Mouse (Mus musculus): Measurements from ENCODE around the gene 1700029P11Rik.

Gene 1700029P11Rik

DNA sequence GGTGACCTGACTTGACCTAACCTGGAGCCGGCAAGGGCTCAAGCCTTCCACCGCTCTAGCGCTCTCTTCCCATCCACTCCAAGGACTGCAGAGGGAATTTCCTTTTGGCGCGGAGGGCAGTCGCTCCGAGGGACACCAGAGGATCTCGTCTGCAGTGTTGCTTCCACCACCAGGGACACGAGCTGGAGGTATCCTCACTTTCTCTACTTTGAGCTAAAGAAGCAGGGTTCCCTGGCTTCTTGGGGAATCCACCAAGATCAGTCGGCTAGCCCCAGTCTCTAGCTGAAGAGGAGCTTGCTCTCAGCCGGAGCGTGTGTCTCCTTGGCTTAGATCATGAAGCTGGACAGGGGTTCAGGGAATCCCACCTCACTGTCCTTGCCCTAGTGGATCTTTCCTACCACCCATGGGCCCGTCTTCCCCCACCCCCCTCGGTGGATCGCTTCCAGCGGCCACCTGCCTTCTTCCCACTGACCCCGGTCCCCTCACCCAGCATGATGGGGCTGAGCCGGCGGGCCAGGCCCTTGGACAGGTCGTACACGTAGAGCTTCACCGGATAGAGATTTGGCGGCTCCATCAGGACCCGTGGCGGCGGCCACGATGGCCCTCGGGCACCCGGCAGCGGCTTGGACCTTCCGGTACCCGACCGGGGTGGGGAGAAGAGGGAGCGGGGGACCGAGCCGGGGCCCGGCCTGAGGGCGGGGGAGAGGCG is 35.2 kb downstream of the 1700029P11Rik start:
- DNase-seq: peak; percentile 48 to 64

DNA sequence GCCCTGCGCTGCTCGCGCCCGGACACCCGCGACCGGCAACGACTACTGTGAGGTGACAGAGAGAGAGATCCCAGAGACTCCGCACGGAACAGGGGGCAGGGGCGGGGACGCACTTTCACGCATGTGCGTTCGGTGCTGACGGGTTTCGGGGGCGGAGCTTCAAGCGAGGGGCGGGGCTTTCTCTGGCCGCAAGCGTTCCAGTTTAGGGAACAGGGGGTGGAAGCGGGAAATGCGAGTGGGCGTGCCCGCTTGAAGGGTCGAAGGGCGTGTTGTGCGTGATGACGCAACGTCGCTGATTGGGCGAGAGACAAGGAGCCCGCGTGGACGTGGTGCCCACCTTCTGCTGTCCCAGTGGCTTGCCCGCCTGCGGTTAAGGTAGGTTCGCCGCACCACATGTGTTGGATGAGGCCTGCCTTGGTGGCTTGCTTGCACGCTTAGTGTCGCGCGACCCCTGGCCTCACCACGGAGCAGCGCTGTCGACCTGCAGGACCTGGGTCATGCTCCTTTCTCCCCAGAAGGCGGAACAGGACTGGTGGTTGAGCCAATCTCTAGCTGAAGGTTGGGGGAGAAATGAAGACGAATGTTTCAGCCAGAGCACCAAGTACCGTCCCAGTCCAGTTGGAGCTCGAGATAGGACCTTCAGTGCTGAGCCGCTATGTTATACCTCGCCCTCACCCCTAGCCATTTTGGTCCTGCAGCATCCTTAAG is 35.9 kb downstream of the 1700029P11Rik start:
- DNase-seq: peak; percentile 100

DNA sequence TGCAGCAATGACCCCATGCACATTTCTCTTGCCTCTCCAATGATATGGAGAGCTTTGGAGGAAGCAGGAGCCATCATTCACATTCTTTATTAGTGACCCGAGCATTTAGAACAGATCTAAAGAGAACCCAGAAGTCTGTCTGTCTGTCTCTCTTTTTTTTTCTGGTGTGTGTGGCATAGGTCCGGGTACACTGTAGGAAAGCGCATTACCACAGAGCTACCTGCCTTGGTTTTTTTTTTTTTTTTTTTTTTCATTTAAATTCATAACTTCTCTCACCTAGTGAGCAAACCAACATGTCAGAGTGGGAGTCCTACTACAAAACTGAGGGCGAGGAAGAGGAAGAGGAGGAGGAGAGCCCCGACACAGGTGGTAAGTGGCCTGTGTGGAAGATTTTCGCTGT is 36.5 kb downstream of the 1700029P11Rik start:
- no peak for DNase-seq

DNA sequence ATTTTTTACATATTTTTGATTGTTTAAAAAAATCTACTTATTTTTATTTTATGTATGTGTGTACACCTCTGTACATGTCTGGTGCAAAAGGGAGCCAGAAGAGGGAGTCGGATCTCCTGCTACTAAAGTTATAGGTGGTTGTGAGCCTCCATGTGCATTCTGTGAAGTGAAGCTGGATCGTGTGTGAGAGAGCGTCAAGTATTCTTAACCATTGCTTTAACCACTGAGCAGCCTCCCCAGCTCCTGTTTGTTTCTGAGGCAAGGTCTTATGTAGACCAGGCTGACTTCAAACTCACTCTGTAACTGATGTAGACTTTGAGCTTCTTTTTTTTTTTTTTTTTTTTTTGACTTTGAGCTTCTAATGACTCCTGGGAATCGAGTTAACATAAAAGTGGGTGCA is 37.1 kb downstream of the 1700029P11Rik start:
- no peak for DNase-seq

DNA sequence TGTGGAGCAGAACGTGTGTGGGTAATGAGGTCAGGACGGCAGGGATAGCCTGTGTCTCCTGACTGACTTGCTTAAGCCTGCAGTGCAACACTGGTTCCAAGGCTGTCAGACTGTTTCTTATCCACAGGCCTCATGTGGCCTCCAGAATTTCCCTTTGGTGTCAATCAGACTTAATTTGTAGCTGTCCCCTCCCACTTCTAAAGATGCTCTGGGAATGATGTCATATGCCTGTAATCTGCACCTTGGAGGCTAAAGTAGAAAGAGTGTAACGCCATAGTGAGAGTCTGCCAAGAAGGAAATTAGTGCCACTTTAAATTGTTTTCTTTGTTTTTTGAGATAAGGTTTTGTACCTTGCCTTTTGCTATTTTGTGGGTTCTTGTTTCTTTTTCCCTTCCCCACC is 38.9 kb downstream of the 1700029P11Rik start:
- no peak for DNase-seq

DNA sequence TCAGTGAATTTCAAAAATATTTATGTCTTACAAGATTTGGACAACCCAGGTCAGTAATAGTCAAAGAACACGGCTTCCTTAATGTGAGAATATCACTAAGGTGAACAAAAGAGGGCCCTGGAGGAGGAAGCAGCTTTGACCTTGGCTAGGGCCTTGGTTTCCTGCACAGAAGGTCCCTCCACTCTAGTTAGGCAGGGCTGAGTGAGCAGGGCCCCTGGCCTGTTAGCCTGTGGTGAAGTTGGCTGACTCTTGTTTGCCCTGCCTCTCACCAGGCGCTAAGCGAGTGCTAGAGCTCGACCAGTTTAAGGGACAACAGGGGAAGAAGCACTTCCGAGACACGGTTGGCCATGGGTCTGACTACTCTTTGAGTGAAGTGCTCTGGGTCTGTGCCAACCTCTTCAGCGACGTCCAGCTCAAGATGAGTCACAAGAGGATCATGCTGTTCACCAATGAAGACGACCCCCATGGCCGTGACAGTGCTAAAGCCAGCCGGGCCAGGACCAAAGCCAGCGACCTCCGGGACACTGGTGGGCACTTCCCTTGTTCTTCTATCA is 42.3 kb downstream of the 1700029P11Rik start:
- no peak for DNase-seq

DNA sequence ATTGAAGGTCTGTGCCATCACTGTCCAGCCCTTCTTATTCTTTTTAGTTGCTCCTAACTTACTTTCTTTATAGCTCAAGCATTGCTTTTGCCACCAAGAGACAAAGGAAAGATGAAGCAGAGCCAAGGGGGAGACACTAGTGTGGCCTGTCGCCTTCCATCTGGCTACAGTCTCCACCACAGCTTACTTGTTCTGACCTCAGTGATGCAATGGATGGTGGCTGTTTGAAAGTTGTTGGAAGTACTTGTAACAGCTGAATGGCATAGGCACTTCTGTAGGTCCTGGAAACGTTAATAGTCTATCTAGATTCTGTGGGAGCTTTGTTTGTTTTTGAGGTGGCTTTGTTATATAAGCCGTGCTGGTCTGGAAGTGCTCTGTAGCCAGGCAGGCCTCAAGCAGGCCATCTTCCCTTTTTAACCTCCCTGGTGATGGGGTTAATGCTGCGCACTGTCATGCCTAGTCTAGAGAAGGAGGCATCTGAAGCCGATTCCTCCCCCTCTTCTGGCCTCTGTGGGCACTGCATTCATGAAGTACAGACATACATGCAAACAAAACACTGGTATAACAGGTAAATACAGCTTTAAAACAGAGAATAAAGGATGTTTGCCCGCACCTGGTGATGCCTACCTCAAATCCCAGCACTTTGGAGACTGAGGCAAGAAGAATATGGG is 43.8 kb downstream of the 1700029P11Rik start:
- DNase-seq: no peak

DNA sequence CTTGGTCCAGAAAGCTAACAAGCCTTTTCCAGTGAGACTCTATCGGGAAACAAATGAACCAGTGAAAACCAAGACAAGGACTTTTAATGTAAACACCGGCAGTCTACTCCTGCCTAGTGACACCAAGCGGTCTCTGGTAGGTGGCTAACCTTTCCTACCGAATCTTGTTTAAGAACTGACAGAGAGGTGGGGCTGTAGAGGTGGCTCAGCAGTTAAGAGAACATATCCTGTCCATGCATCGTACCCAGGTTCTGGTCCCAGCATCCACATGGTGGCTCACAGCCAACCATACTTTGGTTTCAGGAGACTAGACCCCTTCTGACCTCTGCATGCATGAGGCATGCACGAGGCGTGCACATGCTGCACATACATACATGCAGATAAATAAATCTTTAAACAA is 46.9 kb downstream of the 1700029P11Rik start:
- no peak for DNase-seq

DNA sequence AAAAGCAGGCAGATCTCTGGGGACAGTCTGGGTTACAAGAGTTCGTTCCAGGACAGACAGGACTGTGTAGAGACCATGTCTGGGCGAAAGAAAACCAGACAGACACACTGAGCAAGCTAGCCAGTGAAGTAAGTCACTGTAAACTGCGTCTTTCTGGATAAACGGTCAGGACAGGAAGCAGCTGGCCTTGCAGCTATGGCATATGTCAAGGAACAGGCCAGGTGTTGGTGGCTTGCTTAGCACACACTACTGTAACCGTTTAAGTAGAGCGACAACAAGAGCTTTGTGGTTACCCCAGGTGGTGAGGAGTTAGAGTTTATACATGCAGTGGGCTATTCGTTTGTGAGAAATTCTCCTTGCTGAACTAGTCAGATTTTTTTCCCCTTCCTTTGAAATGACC is 47.4 kb downstream of the 1700029P11Rik start:
- no peak for DNase-seq

All from kidney, postnatal 4 days (tissue).